Mouse (Mus musculus): ENCODE results near the gene Igsf21.

GRCm38 (mm10) chr4:140154899-140155463 is 91.6 kb downstream of the Igsf21 start:
- no peak for TF ChIP-seq CTCF (IDR thresholded peaks at IDR 0.05; ENCODE audit: low read depth, low read length)
- no peak for TF ChIP-seq EP300 (IDR thresholded peaks at IDR 0.05; ENCODE audit: insufficient read depth, low read depth, low read length)
- no peak for TF ChIP-seq POLR2A (IDR thresholded peaks at IDR 0.05; ENCODE audit: insufficient read depth, low read length)

Measured in ES-Bruce4 (cell line).